Mouse (Mus musculus) liver, adult 2 months (tissue): ENCODE data around the gene Rab11fip4.

ENCODE experiments used
- CTCF ChIP-seq: fragments of 200-500 bp; IDR thresholded peaks from 2 replicates; pipeline ENCODE4 v1.5.1; 2011; ENCODE audit warnings: low read depth, low read length, control low read depth
- POLR2A ChIP-seq: fragments of 200-500 bp; IDR thresholded peaks from 2 replicates; pipeline ENCODE4 v1.6.1; 2011; ENCODE audit warnings: low read length, control low read depth; ENCODE audit not compliant: insufficient read depth; ENCODE audit errors: extremely low read depth

- TF ChIP-seq CTCF (no peak), POLR2A (no peak)
These were observed 127.2 kb downstream of the Rab11fip4 start for GRCm38 (mm10) chr11:79718202-79718601.
